Mouse (Mus musculus) kidney, embryonic 15.5 days (tissue): ENCODE measurements around the gene Lpcat3. TPM values are rescaled to one million over a fixed set of nuclear protein-coding genes. Genes with fewer than 3 reads are reported as not detected.

Source experiments
- ATAC-seq: fragments of 200-750 bp; cut with Nextera tagmentation; replicated peaks from 2 replicates; pipeline ENCODE4 v1.8.0; 2017; ENCODE audit warnings: moderate TSS enrichment; ENCODE audit not compliant: low FRiP score
- H3K27ac ChIP-seq: fragments of 300-500 bp; sonication (generic); 2 replicates; pipeline ENCODE4 v1.5.1; 2015; ENCODE audit warnings: mild to moderate bottlenecking, inconsistent platforms
- H3K27me3 ChIP-seq: fragments of 300-500 bp; sonication (generic); 2 replicates; pipeline ENCODE4 v1.6.1; 2015; ENCODE audit warnings: inconsistent platforms
- H3K36me3 ChIP-seq: fragments of 300-500 bp; sonication (generic); 2 replicates; pipeline ENCODE4 v1.6.1; 2015; ENCODE audit warnings: inconsistent platforms
- H3K4me1 ChIP-seq: fragments of 300-500 bp; sonication (generic); 2 replicates; pipeline ENCODE4 v1.6.1; 2015; ENCODE audit warnings: inconsistent platforms
- H3K4me2 ChIP-seq: fragments of 300-500 bp; sonication (generic); 2 replicates; pipeline ENCODE4 v1.6.1; 2015; ENCODE audit warnings: moderate library complexity, mild to moderate bottlenecking, inconsistent platforms
- H3K4me3 ChIP-seq: fragments of 300-500 bp; sonication (generic); replicated peaks from 2 replicates; pipeline ENCODE4 v1.5.1; 2015; ENCODE audit warnings: mild to moderate bottlenecking, inconsistent platforms
- H3K9ac ChIP-seq: fragments of 300-500 bp; sonication (generic); 2 replicates; pipeline ENCODE4 v1.6.1; 2015; ENCODE audit warnings: mild to moderate bottlenecking, inconsistent platforms
- H3K9me3 ChIP-seq: fragments of 300-500 bp; sonication (generic); replicated peaks from 2 replicates; pipeline ENCODE4 v1.6.1; 2016; ENCODE audit warnings: inconsistent platforms
- WGBS: fragments of 180-500 bp; shearing (Covaris S2); methylation state at CpG from one replicate; pipeline ENCODE4 v1.1.7; 2015; ENCODE audit warnings: mixed read lengths; 5-methylcytosine and 5-hydroxymethylcytosine counted together
- polyA plus RNA-seq: library from polyadenylated mRNA; unstranded; fragments of >200 nt; fragmentation: Nextera tagmentation; extraction: Ambion mirVana; gene quantifications from 2 replicates; pipeline ENCODE4 v1.2.1, GENCODE M21; 2015

Gene Lpcat3
- polyA plus RNA-seq, 1 experiment from 2014 or later = 80.4 TPM

GRCm38 (mm10) chr6:124661995-124662394 is 832 bp upstream of the Lpcat3 start:
- peak overlapping the region; percentile 76 for H3K27ac ChIP-seq
- H3K9ac ChIP-seq = peak overlapping the region; percentile 48
- no peaks in the 10 kb centered on the region for H3K9me3 ChIP-seq
- no peaks in the 10 kb centered on the region for H3K36me3 ChIP-seq
- peak overlapping the region; percentile 59 for H3K4me3 ChIP-seq
- ATAC-seq = no peak
- H3K4me2 ChIP-seq = peak overlapping the region; percentile 66
- no peaks in the 10 kb centered on the region for H3K27me3 ChIP-seq
- 29% methylated on average over 6 of the region's 6 CpGs for WGBS
- H3K4me1 ChIP-seq = peaks cover 17% of the 10 kb centered on the region

GRCm38 (mm10) chr6:124663424-124663795 is 583 bp downstream of the Lpcat3 start:
- H3K9ac ChIP-seq = peak overlapping the region; percentile 48
- no peak for ATAC-seq
- WGBS = 14% methylated on average over 13 of the region's 13 CpGs

DNA sequence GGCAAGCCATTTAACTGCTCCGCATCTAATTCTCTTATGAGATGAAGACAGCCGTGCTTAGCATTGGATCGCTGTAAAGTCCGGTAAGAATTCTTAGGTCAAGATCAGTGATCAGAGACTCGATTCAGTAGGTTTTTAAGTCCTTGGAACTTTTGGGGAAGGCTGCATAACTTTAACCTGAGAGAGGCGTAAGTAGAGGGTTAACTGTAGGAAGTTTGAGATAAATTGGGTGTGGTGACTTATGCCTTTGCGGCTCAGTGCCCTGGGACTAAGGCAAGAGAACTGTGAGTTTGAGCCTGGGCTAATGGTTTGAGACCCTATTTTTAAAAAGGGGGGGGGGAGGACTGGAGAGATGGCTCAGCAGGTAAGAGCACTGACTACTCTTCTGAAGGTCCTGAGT is 1.4 kb downstream of the Lpcat3 start:
- ATAC-seq = no peak
- Histone ChIP-seq H3K9me3 (no peaks in the 10 kb centered on the region), H3K9ac (no peak overlapping the region), H3K4me2 (peak overlapping the region; percentile 66), H3K27me3 (no peaks in the 10 kb centered on the region), H3K4me3 (peak overlapping the region; percentile 59), H3K27ac (no peak overlapping the region), H3K36me3 (no peaks in the 10 kb centered on the region), H3K4me1 (peaks cover 17% of the 10 kb centered on the region)
- WGBS = 75% methylated on average over 7 of the region's 7 CpGs

More at GRCm38 (mm10) chr6:124663424-124663795, 583 bp downstream of the Lpcat3 start:
- Histone ChIP-seq H3K36me3 (no peaks in the 10 kb centered on the region), H3K4me1 (peaks cover 17% of the 10 kb centered on the region), H3K4me3 (peak overlapping the region; percentile 59), H3K27ac (peak overlapping the region; percentile 76), H3K9me3 (no peaks in the 10 kb centered on the region), H3K27me3 (no peaks in the 10 kb centered on the region), H3K4me2 (peak overlapping the region; percentile 66)

DNA sequence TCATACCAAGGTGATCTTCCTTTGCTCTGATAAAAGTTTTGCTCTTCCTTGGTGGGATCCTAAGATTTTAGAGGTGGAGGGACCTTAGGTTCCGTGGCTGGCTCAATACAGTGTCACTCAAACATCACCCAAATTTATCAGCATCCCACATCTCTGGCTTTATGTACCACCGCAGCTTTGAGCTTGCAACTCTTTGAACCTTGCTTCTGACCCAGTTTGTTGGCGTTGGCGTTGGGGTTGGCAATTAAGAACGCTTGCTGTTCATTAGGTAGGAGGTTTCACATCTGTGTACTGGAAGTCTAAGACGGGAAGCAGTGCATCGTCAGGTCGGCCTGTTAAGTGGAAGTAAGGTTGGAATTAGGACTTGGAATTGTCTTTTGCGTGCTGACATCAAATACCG is 2.2 kb downstream of the Lpcat3 start:
- no peak overlapping the region for H3K4me2 ChIP-seq
- no peak overlapping the region for H3K27ac ChIP-seq
- no peaks in the 10 kb centered on the region for H3K36me3 ChIP-seq
- H3K4me3 ChIP-seq = no peak overlapping the region
- no peak overlapping the region for H3K9ac ChIP-seq
- ATAC-seq = no peak
- 89% methylated on average over 10 of the region's 10 CpGs for WGBS
- peaks cover 17% of the 10 kb centered on the region for H3K4me1 ChIP-seq
- no peaks in the 10 kb centered on the region for H3K9me3 ChIP-seq
- H3K27me3 ChIP-seq = no peaks in the 10 kb centered on the region

GRCm38 (mm10) chr6:124669234-124669859 is 6.5 kb downstream of the Lpcat3 start:
- WGBS = 80% methylated on average over 11 of the region's 11 CpGs
- Histone ChIP-seq H3K36me3 (peaks cover 4% of the 10 kb centered on the region; the same call in 1 of the 2 replicates), H3K4me2 (no peak overlapping the region), H3K4me1 (peaks cover 10% of the 10 kb centered on the region), H3K4me3 (no peak overlapping the region), H3K9ac (no peak overlapping the region), H3K27me3 (no peaks in the 10 kb centered on the region), H3K9me3 (no peaks in the 10 kb centered on the region), H3K27ac (no peak overlapping the region)
- ATAC-seq = no peak

DNA sequence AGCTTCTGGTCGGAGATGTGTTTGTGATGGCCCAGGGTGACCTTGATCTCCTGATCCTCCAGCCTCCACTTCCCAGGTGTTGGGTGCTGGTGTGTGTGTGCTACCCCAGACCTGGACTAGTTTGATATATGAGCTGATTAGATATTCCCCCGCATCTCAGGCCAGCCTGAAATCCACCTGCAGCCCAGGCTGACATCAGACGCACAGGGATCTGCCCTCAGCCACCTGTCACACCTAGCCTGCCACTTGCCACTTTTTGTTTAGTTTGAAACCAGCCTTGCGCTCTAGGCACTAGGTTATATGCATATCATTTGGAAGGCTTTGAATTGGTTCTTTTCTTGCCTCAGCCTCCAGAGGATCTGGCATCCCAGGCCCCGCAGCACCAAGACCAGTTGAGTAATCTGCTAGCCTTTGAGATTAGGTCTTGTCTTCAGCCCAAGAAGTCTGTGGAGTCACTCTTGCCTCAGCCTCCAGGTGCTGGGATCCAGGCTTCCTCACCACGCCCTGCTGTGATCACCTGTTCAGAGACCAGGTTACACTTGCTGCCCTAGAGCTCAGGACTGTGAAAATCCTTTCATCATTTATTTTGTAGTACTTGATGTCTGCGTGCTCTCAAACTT is 7.6 kb downstream of the Lpcat3 start:
- Histone ChIP-seq H3K4me3 (no peak overlapping the region), H3K9me3 (no peaks in the 10 kb centered on the region), H3K9ac (no peak overlapping the region), H3K4me2 (no peak overlapping the region), H3K27me3 (no peaks in the 10 kb centered on the region), H3K4me1 (peaks cover 10% of the 10 kb centered on the region), H3K36me3 (peaks cover 13% of the 10 kb centered on the region; the same call in 1 of the 2 replicates), H3K27ac (no peak overlapping the region)
- no peak for ATAC-seq
- WGBS = 82% methylated on average over 7 of the region's 7 CpGs

GRCm38 (mm10) chr6:124672100-124672499 is 9.3 kb downstream of the Lpcat3 start:
- no peak overlapping the region for H3K4me3 ChIP-seq
- no peaks in the 10 kb centered on the region for H3K27me3 ChIP-seq
- no peak overlapping the region for H3K27ac ChIP-seq
- 42% methylated on average over 6 of the region's 6 CpGs for WGBS
- ATAC-seq = no peak
- H3K36me3 ChIP-seq = peaks cover 16% of the 10 kb centered on the region; the same call in 1 of the 2 replicates
- H3K4me2 ChIP-seq = no peak overlapping the region
- no peak overlapping the region for H3K9ac ChIP-seq
- peaks cover 10% of the 10 kb centered on the region for H3K4me1 ChIP-seq
- H3K9me3 ChIP-seq = no peaks in the 10 kb centered on the region

- no peak for ATAC-seq
- 89% methylated on average over 9 of the region's 9 CpGs for WGBS
- Histone ChIP-seq H3K36me3 (peaks cover 16% of the 10 kb centered on the region; the same call in 1 of the 2 replicates), H3K4me3 (no peak overlapping the region), H3K27me3 (no peaks in the 10 kb centered on the region), H3K9me3 (no peaks in the 10 kb centered on the region), H3K27ac (no peak overlapping the region), H3K9ac (no peak overlapping the region), H3K4me1 (peaks cover 10% of the 10 kb centered on the region), H3K4me2 (no peak overlapping the region)
These were observed 10.8 kb downstream of the Lpcat3 start for GRCm38 (mm10) chr6:124673619-124674018.

DNA sequence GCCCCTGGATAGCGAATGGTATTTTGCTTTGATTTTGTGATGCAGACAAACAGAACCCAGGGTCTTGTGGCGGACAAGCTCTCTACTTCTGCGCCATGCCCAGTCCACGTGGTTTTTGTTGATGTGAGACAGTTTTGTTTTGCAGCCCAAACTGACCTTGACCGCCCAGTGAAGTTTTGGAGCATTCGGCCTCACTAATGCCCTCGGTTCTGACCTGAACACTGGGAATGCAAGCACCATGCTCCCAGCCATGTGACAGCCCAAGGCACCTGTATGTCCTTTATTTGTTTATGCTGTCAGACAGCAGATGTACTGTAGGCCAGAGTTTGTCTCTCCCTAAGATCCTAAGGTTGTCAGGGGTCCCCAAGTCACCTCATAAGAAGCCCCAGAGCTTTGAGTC is 11.8 kb downstream of the Lpcat3 start:
- H3K27ac ChIP-seq = no peak overlapping the region
- 95% methylated on average over 7 of the region's 7 CpGs for WGBS

GRCm38 (mm10) chr6:124676171-124676570 is 13.3 kb downstream of the Lpcat3 start:
- peaks cover 16% of the 10 kb centered on the region; the same call in 1 of the 2 replicates for H3K36me3 ChIP-seq
- H3K4me3 ChIP-seq = no peak overlapping the region
- no peaks in the 10 kb centered on the region for H3K27me3 ChIP-seq
- no peaks in the 10 kb centered on the region for H3K9me3 ChIP-seq
- H3K27ac ChIP-seq = no peak overlapping the region
- no peak overlapping the region for H3K4me2 ChIP-seq
- H3K9ac ChIP-seq = no peak overlapping the region
- 84% methylated on average over 6 of the region's 6 CpGs for WGBS
- ATAC-seq = no peak
- peaks cover 10% of the 10 kb centered on the region for H3K4me1 ChIP-seq

More for the DNA sequence above, 11.8 kb downstream of the Lpcat3 start:
- no peak overlapping the region for H3K4me2 ChIP-seq
- no peaks in the 10 kb centered on the region for H3K9me3 ChIP-seq
- no peak overlapping the region for H3K9ac ChIP-seq
- H3K4me3 ChIP-seq = no peak overlapping the region
- H3K36me3 ChIP-seq = peaks cover 16% of the 10 kb centered on the region; the same call in 1 of the 2 replicates
- ATAC-seq = no peak
- H3K4me1 ChIP-seq = peaks cover 10% of the 10 kb centered on the region
- H3K27me3 ChIP-seq = no peaks in the 10 kb centered on the region

DNA sequence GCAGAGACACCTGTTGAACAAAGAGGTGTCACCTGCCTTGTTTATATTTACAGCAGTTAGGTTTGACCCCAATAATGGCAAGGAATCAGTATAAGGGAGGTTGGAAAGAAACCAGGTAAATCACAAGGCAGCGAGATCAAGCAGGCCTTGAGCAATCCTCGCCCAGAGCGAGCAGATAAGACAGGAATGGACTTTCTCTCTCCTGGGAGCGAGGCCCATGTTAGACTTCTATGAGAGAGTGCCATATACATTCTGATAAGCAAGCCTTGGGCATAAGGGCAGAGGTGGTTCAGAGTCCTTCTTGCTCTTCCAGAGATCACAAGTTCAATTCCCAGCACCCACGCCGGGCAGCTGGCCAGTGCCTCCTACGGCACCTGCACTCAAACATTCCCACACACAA is 15.9 kb downstream of the Lpcat3 start:
- Histone ChIP-seq H3K4me2 (no peak overlapping the region), H3K4me1 (peaks cover 14% of the 10 kb centered on the region), H3K36me3 (peaks cover 16% of the 10 kb centered on the region; the same call in 1 of the 2 replicates), H3K9ac (no peak overlapping the region), H3K4me3 (no peak overlapping the region), H3K9me3 (no peaks in the 10 kb centered on the region), H3K27me3 (no peaks in the 10 kb centered on the region), H3K27ac (no peak overlapping the region)
- no peak for ATAC-seq
- 95% methylated on average over 7 of the region's 7 CpGs for WGBS

- H3K36me3 ChIP-seq = peaks cover 11% of the 10 kb centered on the region; the same call in 1 of the 2 replicates
- no peak for ATAC-seq
- 88% methylated on average over 3 of the region's 3 CpGs for WGBS
- H3K4me1 ChIP-seq = peaks cover 16% of the 10 kb centered on the region
- H3K9me3 ChIP-seq = no peaks in the 10 kb centered on the region
- H3K27me3 ChIP-seq = no peaks in the 10 kb centered on the region
- H3K4me3 ChIP-seq = no peak overlapping the region
- no peak overlapping the region for H3K4me2 ChIP-seq
- no peak overlapping the region for H3K27ac ChIP-seq
- no peak overlapping the region for H3K9ac ChIP-seq
These were observed 16.7 kb downstream of the Lpcat3 start for GRCm38 (mm10) chr6:124679486-124679885.
